ENCODE assay signal across 12 mouse cellular contexts in genomic region chr12:81690751-81691150, GRCm38 (mm10). TPM values are rescaled to one million over a fixed set of nuclear protein-coding genes. Genes with fewer than 3 reads are reported as not detected.
DNase-seq lines count a peak whose midpoint lies in the region; ATAC-seq and TF ChIP-seq lines count a peak whose summit lies in the region.
"Had no signal": no experiment of that assay in that cellular context is flagged by ENCODE, and none has a peak within 500 bp of the region (broad histone marks: within the 10 kb centered on the region; RNA-seq: fewer than 3 reads in every experiment).

No protein-coding gene starts in this region.

- no peak overlapping the region for H3K4me3 ChIP-seq in heart, embryonic 11.5 days (ENCODE audit: low read depth, low read length)
- H3K4me3 ChIP-seq in lung, postnatal 0 days (ENCODE audit: low read depth, low read length): no peak overlapping the region
- H3K4me3 ChIP-seq in midbrain, embryonic 14.5 days (replicated peaks; ENCODE audit: low read depth, low read length): no peak overlapping the region

- no peaks in the 10 kb centered on the region for H3K27me3 ChIP-seq in heart, embryonic 11.5 days (ENCODE audit: control insufficient read depth, insufficient read depth, low read length)
- H3K27me3 ChIP-seq in lung, postnatal 0 days (replicated peaks; ENCODE audit: insufficient read depth, low read length): no peaks in the 10 kb centered on the region
- no peaks in the 10 kb centered on the region for H3K27me3 ChIP-seq in midbrain, embryonic 14.5 days (ENCODE audit: control insufficient read depth, insufficient read depth, low read length)

- no peak for ATAC-seq in heart, embryonic 11.5 days (replicated peaks; ENCODE audit: insufficient number of reproducible peaks, low FRiP score, low TSS enrichment)
- ATAC-seq in lung, postnatal 0 days: peak; percentile 34; the same call in 1 of the 2 replicates
- ATAC-seq in midbrain, embryonic 14.5 days (ENCODE audit: low FRiP score, low TSS enrichment): no peak
- ATAC-seq: forebrain, embryonic 16.5 days had no signal

- no peak overlapping the region for H3K4me2 ChIP-seq in heart, embryonic 11.5 days
- H3K4me2 ChIP-seq in lung, postnatal 0 days (replicated peaks; ENCODE audit: low read depth, low read length): no peak overlapping the region
- no peak overlapping the region for H3K4me2 ChIP-seq in midbrain, embryonic 14.5 days (ENCODE audit: low read length)

- TF ChIP-seq CTCF in lung, postnatal 0 days (IDR thresholded peaks at IDR 0.05): no peak

- no peaks in the 10 kb centered on the region for H3K9me3 ChIP-seq in heart, embryonic 11.5 days (replicated peaks; ENCODE audit: control insufficient read depth, low read length)
- H3K9me3 ChIP-seq in lung, postnatal 0 days (ENCODE audit: low read length): no peaks in the 10 kb centered on the region
- H3K9me3 ChIP-seq in midbrain, embryonic 14.5 days (ENCODE audit: control insufficient read depth, low read length): no peaks in the 10 kb centered on the region
- H3K9me3 ChIP-seq: G1E had no signal

- H3K36me3 ChIP-seq in heart, embryonic 11.5 days (ENCODE audit: control insufficient read depth, insufficient read depth, low read length): no peaks in the 10 kb centered on the region
- no peaks in the 10 kb centered on the region for H3K36me3 ChIP-seq in lung, postnatal 0 days (ENCODE audit: insufficient read depth, low read length)
- no peaks in the 10 kb centered on the region for H3K36me3 ChIP-seq in midbrain, embryonic 14.5 days (ENCODE audit: control insufficient read depth, insufficient read depth, low read length)
- H3K36me3 ChIP-seq: G1E had no signal

- TF ChIP-seq EP300 in lung, postnatal 0 days (IDR thresholded peaks at IDR 0.05): no peak

- DNase-seq in adrenal gland, postnatal 14 days: peak; percentile 41
- no peak for DNase-seq in adrenal gland, adult 18-20 months (ENCODE audit: low spot score in 2 of 2)
- peak; percentile 14 to 22 for DNase-seq in kidney, adult 8-10 months
- DNase-seq in lung, postnatal 0 days (ENCODE audit: low spot score): no peak
- no peak for DNase-seq in frontal cortex, postnatal 10 days (ENCODE audit: low spot score in 2 of 2)
- no peak for DNase-seq in Muller cell, postnatal 12 days (ENCODE audit: inconsistent ontology term)
- no peak for DNase-seq in midbrain, embryonic 14.5 days
- DNase-seq: cerebellum, postnatal 36 days; liver had no signal

- 68% methylated on average over 7 of the region's 7 CpGs for WGBS in heart, embryonic 11.5 days (ENCODE audit: insufficient replicate concordance)
- WGBS in lung, postnatal 0 days: 32% methylated on average over 7 of the region's 7 CpGs
- 84% methylated on average over 7 of the region's 7 CpGs for whole genome bisulfite sequencing in midbrain, embryonic 14.5 days

- H3K27ac ChIP-seq in heart, embryonic 11.5 days (ENCODE audit: low read depth, low read length): peak overlapping the region; percentile 57; the same call in 1 of the 2 replicates
- H3K27ac ChIP-seq in lung, postnatal 0 days (ENCODE audit: low read length): 0 out of 2 replicates have a peak overlapping the region, but pooled peaks have one; percentile 8
- no peak overlapping the region for H3K27ac ChIP-seq in midbrain, embryonic 14.5 days (replicated peaks; ENCODE audit: low read depth, low read length)

- no peaks in the 10 kb centered on the region for H3K4me1 ChIP-seq in heart, embryonic 11.5 days (ENCODE audit: control insufficient read depth, insufficient read depth, low read length)
- no peaks in the 10 kb centered on the region for H3K4me1 ChIP-seq in lung, postnatal 0 days (ENCODE audit: insufficient read depth, low read depth, low read length)
- H3K4me1 ChIP-seq in midbrain, embryonic 14.5 days (ENCODE audit: control insufficient read depth, insufficient read depth, low read length): peaks cover 8% of the 10 kb centered on the region

- no peak overlapping the region for H3K9ac ChIP-seq in heart, embryonic 11.5 days (ENCODE audit: low read depth, low read length)
- H3K9ac ChIP-seq in lung, postnatal 0 days (replicated peaks; ENCODE audit: low read depth): no peak overlapping the region
- no peak overlapping the region for H3K9ac ChIP-seq in midbrain, embryonic 14.5 days (replicated peaks; ENCODE audit: low read length)

RNA-seq across cellular contexts. Expression of gene Ttc9, which starts 59.7 kb away (rescaled TPM):
- total RNA-seq in adrenal gland, postnatal 14 days (2021): 3.0 and 4.4 TPM in 2 replicates
- 1 to 10 TPM; 3.5 to 4.1 TPM for total RNA-seq in adrenal gland, adult 18-20 months (2021)
- polyA plus RNA-seq in heart, embryonic 11.5 days (2014; fragmentation: Nextera tagmentation; extraction: Ambion mirVana): 0.77 and 1.2 TPM in 2 replicates
- polyA plus RNA-seq in lung, postnatal 0 days (2015; fragmentation: Nextera tagmentation; extraction: Ambion mirVana): 13.0 and 17.7 TPM in 2 replicates
- polyA plus RNA-seq in midbrain, embryonic 14.5 days (2014; fragmentation: Nextera tagmentation; extraction: Ambion mirVana): 10.7 and 12.6 TPM in 2 replicates
- polyA plus RNA-seq: G1E had no signal

Comparison
In these comparisons a context has a peak if more than half of its experiments do, and no peak if none do; other contexts are left out.
1. DNase-seq: peak in adrenal gland, postnatal 14 days (single experiment) and kidney, adult 8-10 months (2 of 2); none in adrenal gland, adult 18-20 months (0 of 2), lung, postnatal 0 days (single experiment), frontal cortex, postnatal 10 days (0 of 2), Muller cell, postnatal 12 days (single experiment) and midbrain, embryonic 14.5 days (single experiment).